Mouse (Mus musculus): ENCODE measurements around the gene Bmp6. TPM values are rescaled to one million over a fixed set of nuclear protein-coding genes. Genes with fewer than 3 reads are reported as not detected.

The Bmp6 gene
- polyA plus RNA-seq, 1 experiment from 2014 or later = 3.1 TPM

GRCm38 (mm10) chr13:38506936-38507335, 162.0 kb downstream of the Bmp6 start:
- Histone ChIP-seq H3K9me3 (ENCODE audit: control insufficient read depth, low read length) (no peaks in the 10 kb centered on the region), H3K27ac (ENCODE audit: low read depth, low read length) (no peak overlapping the region), H3K4me1 (ENCODE audit: control insufficient read depth, insufficient read depth, low read depth, low read length) (no peaks in the 10 kb centered on the region), H3K9ac (ENCODE audit: low read depth, low read length) (no peak overlapping the region), H3K36me3 (ENCODE audit: control insufficient read depth, insufficient read depth, low read length) (peaks cover 23% of the 10 kb centered on the region; the same call in 1 of the 2 replicates), H3K27me3 (replicated peaks; ENCODE audit: control insufficient read depth, insufficient read depth, low read length) (no peaks in the 10 kb centered on the region), H3K4me3 (ENCODE audit: low read length) (no peak overlapping the region), H3K4me2 (ENCODE audit: low read length) (no peak overlapping the region)
- ATAC-seq = no peak
- WGBS = 95% methylated on average over 10 of the region's 10 CpGs

- ATAC-seq = peak; percentile 45
- Histone ChIP-seq H3K27me3 (replicated peaks; ENCODE audit: control insufficient read depth, insufficient read depth, low read length) (no peaks in the 10 kb centered on the region), H3K4me2 (ENCODE audit: low read length) (no peak overlapping the region), H3K4me3 (ENCODE audit: low read length) (no peak overlapping the region), H3K4me1 (ENCODE audit: control insufficient read depth, insufficient read depth, low read depth, low read length) (no peaks in the 10 kb centered on the region), H3K9ac (ENCODE audit: low read depth, low read length) (no peak overlapping the region), H3K36me3 (ENCODE audit: control insufficient read depth, insufficient read depth, low read length) (peaks cover 15% of the 10 kb centered on the region; the same call in 1 of the 2 replicates), H3K9me3 (ENCODE audit: control insufficient read depth, low read length) (no peaks in the 10 kb centered on the region), H3K27ac (ENCODE audit: low read depth, low read length) (no peak overlapping the region)
- 78% methylated on average over 8 of the region's 8 CpGs for WGBS
Observed at GRCm38 (mm10) chr13:38509681-38510341, 164.9 kb downstream of the Bmp6 start.

- ATAC-seq = no peak
- Histone ChIP-seq H3K4me1 (ENCODE audit: control insufficient read depth, insufficient read depth, low read depth, low read length) (no peaks in the 10 kb centered on the region), H3K36me3 (ENCODE audit: control insufficient read depth, insufficient read depth, low read length) (peaks cover 10% of the 10 kb centered on the region; the same call in 1 of the 2 replicates), H3K27me3 (replicated peaks; ENCODE audit: control insufficient read depth, insufficient read depth, low read length) (no peaks in the 10 kb centered on the region), H3K27ac (ENCODE audit: low read depth, low read length) (no peak overlapping the region), H3K9ac (ENCODE audit: low read depth, low read length) (no peak overlapping the region), H3K4me2 (ENCODE audit: low read length) (no peak overlapping the region), H3K4me3 (ENCODE audit: low read length) (no peak overlapping the region), H3K9me3 (ENCODE audit: control insufficient read depth, low read length) (no peaks in the 10 kb centered on the region)
- WGBS = 74% methylated on average over 10 of the region's 10 CpGs
Observed at GRCm38 (mm10) chr13:38511979-38512378, 167.1 kb downstream of the Bmp6 start.

GRCm38 (mm10) chr13:38513921-38514320, 169.0 kb downstream of the Bmp6 start:
- Histone ChIP-seq H3K9me3 (ENCODE audit: control insufficient read depth, low read length) (no peaks in the 10 kb centered on the region), H3K27me3 (replicated peaks; ENCODE audit: control insufficient read depth, insufficient read depth, low read length) (no peaks in the 10 kb centered on the region), H3K4me3 (ENCODE audit: low read length) (no peak overlapping the region), H3K36me3 (ENCODE audit: control insufficient read depth, insufficient read depth, low read length) (peaks cover 13% of the 10 kb centered on the region), H3K4me1 (ENCODE audit: control insufficient read depth, insufficient read depth, low read depth, low read length) (no peaks in the 10 kb centered on the region), H3K9ac (ENCODE audit: low read depth, low read length) (no peak overlapping the region), H3K4me2 (ENCODE audit: low read length) (no peak overlapping the region), H3K27ac (ENCODE audit: low read depth, low read length) (no peak overlapping the region)
- no peak for ATAC-seq
- 90% methylated on average over 7 of the region's 7 CpGs for WGBS

DNA sequence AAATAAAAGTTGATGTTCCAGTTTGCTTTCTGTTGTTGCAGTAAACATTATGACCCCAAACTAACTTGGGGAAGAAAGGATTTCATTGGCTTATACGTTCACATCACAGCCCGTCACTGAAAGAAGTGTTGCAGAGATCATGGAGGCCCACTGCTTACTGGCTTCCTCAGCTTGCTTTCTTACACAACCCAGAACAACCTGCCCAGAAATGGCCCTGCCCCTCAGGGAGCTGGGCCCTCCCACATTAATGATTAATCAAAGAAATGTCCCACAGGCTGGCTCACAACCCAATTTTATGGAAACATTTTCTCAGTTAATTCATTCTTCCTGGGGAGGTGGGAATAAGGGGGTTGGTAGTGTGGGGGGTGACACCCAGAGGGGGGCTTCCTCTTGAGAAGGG, 170.5 kb downstream of the Bmp6 start:
- peaks cover 16% of the 10 kb centered on the region for H3K36me3 ChIP-seq (ENCODE audit: control insufficient read depth, insufficient read depth, low read length)
- no peaks in the 10 kb centered on the region for H3K9me3 ChIP-seq (ENCODE audit: control insufficient read depth, low read length)
- no peak overlapping the region for H3K9ac ChIP-seq (ENCODE audit: low read depth, low read length)
- no peak for ATAC-seq
- H3K4me3 ChIP-seq (ENCODE audit: low read length) = no peak overlapping the region
- H3K27ac ChIP-seq (ENCODE audit: low read depth, low read length) = no peak overlapping the region
- no peaks in the 10 kb centered on the region for H3K27me3 ChIP-seq (replicated peaks; ENCODE audit: control insufficient read depth, insufficient read depth, low read length)
- 84% methylated on average over 2 of the region's 2 CpGs for WGBS
- H3K4me1 ChIP-seq (ENCODE audit: control insufficient read depth, insufficient read depth, low read depth, low read length) = no peaks in the 10 kb centered on the region
- no peak overlapping the region for H3K4me2 ChIP-seq (ENCODE audit: low read length)

GRCm38 (mm10) chr13:38515845-38516244, 170.9 kb downstream of the Bmp6 start:
- H3K4me1 ChIP-seq (ENCODE audit: control insufficient read depth, insufficient read depth, low read depth, low read length) = no peaks in the 10 kb centered on the region
- no peak overlapping the region for H3K4me2 ChIP-seq (ENCODE audit: low read length)
- no peak overlapping the region for H3K4me3 ChIP-seq (ENCODE audit: low read length)
- no peak overlapping the region for H3K27ac ChIP-seq (ENCODE audit: low read depth, low read length)
- WGBS = 74% methylated on average over 3 of the region's 3 CpGs
- H3K9me3 ChIP-seq (ENCODE audit: control insufficient read depth, low read length) = no peaks in the 10 kb centered on the region
- no peaks in the 10 kb centered on the region for H3K27me3 ChIP-seq (replicated peaks; ENCODE audit: control insufficient read depth, insufficient read depth, low read length)
- no peak for ATAC-seq
- peaks cover 16% of the 10 kb centered on the region for H3K36me3 ChIP-seq (ENCODE audit: control insufficient read depth, insufficient read depth, low read length)
- H3K9ac ChIP-seq (ENCODE audit: low read depth, low read length) = no peak overlapping the region

- Histone ChIP-seq H3K36me3 (ENCODE audit: control insufficient read depth, insufficient read depth, low read length) (peaks cover 16% of the 10 kb centered on the region), H3K4me1 (ENCODE audit: control insufficient read depth, insufficient read depth, low read depth, low read length) (no peaks in the 10 kb centered on the region)
- WGBS = 93% methylated on average over 11 of the region's 11 CpGs
Observed at GRCm38 (mm10) chr13:38516582-38516981, 171.7 kb downstream of the Bmp6 start.

DNA sequence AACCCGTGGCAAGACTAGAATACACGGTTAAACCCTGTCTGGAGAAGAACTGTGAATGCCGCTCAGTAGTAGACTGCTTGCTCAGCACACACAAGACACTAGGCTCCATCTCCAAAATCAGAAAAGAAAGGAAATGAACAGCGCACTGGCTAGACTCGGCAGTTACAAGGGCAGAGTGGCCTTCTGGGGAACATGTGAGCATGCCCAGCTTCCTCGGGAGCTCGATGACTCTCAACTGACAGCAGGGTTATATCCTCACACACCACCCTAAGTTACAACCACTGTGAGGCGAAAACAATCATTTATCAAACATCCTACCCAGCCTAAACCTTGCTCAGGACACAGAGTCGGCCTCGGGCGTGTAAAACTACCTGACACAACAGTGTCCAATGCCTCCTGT, 175.4 kb downstream of the Bmp6 start:
- Histone ChIP-seq H3K36me3 (ENCODE audit: control insufficient read depth, insufficient read depth, low read length) (peaks cover 19% of the 10 kb centered on the region), H3K9ac (ENCODE audit: low read depth, low read length) (no peak overlapping the region)
- ATAC-seq = no peak

More at GRCm38 (mm10) chr13:38516582-38516981, 171.7 kb downstream of the Bmp6 start:
- Histone ChIP-seq H3K4me3 (ENCODE audit: low read length) (no peak overlapping the region), H3K9me3 (ENCODE audit: control insufficient read depth, low read length) (no peaks in the 10 kb centered on the region), H3K4me2 (ENCODE audit: low read length) (no peak overlapping the region), H3K9ac (ENCODE audit: low read depth, low read length) (no peak overlapping the region), H3K27ac (ENCODE audit: low read depth, low read length) (no peak overlapping the region), H3K27me3 (replicated peaks; ENCODE audit: control insufficient read depth, insufficient read depth, low read length) (no peaks in the 10 kb centered on the region)
- ATAC-seq = no peak

DNA sequence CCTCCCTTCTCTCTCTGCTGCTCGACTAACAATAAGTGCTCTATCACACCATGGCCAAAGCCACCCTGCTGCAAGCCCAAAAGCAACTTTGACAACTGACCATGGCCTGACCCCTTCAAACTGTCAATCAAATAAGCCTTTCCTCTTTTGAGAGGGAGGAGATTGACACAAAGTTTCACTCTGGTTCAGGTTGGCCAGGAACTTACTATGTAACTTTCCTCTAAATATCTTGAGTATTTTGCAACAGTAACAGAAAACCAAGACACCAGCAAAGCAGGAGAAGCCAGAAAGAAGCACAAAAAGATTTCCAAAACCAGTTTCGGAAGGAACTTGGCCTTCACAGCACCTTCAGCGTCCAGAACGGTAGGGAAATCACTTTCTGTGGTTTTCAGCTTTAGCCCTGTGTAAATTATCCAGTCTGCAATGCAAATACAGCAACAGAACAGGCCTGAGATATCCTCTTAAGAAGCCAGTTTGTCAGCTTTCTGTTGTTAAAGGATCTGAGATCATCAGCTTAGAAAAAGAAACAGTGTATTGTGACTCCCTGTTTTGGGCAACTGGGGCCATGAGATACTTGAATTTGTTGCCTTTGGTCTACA, 177.2 kb downstream of the Bmp6 start:
- WGBS = 84% methylated on average over 4 of the region's 4 CpGs
- ATAC-seq = no peak
- no peak overlapping the region for H3K4me2 ChIP-seq (ENCODE audit: low read length)
- peaks cover 16% of the 10 kb centered on the region for H3K36me3 ChIP-seq (ENCODE audit: control insufficient read depth, insufficient read depth, low read length)
- no peak overlapping the region for H3K27ac ChIP-seq (ENCODE audit: low read depth, low read length)
- H3K4me3 ChIP-seq (ENCODE audit: low read length) = no peak overlapping the region
- no peaks in the 10 kb centered on the region for H3K9me3 ChIP-seq (ENCODE audit: control insufficient read depth, low read length)
- no peak overlapping the region for H3K9ac ChIP-seq (ENCODE audit: low read depth, low read length)
- H3K4me1 ChIP-seq (ENCODE audit: control insufficient read depth, insufficient read depth, low read depth, low read length) = peaks cover 11% of the 10 kb centered on the region
- no peaks in the 10 kb centered on the region for H3K27me3 ChIP-seq (replicated peaks; ENCODE audit: control insufficient read depth, insufficient read depth, low read length)

More for the DNA sequence above, 175.4 kb downstream of the Bmp6 start:
- no peaks in the 10 kb centered on the region; the same call in 1 of the 2 replicates for H3K4me1 ChIP-seq (ENCODE audit: control insufficient read depth, insufficient read depth, low read depth, low read length)
- no peaks in the 10 kb centered on the region for H3K27me3 ChIP-seq (replicated peaks; ENCODE audit: control insufficient read depth, insufficient read depth, low read length)
- H3K27ac ChIP-seq (ENCODE audit: low read depth, low read length) = no peak overlapping the region
- no peak overlapping the region for H3K4me3 ChIP-seq (ENCODE audit: low read length)
- 96% methylated on average over 11 of the region's 11 CpGs for WGBS
- H3K9me3 ChIP-seq (ENCODE audit: control insufficient read depth, low read length) = no peaks in the 10 kb centered on the region
- no peak overlapping the region for H3K4me2 ChIP-seq (ENCODE audit: low read length)
